Mouse (Mus musculus) splenic B cell, adult 2 months (primary cell): ENCODE measurements around the gene Nectin2.

ENCODE experiments used
- DNase-seq: peaks from one replicate; pipeline ENCODE4 v3.0.0-alpha.2; 2011; ENCODE audit warnings: low read depth, low spot score
- H3K27me3 ChIP-seq: 2 replicates; pipeline ENCODE4 v1.6.1; 2012; ENCODE audit warnings: mild to moderate bottlenecking, low read length, moderate library complexity, mixed read lengths; ENCODE audit not compliant: control insufficient read depth, poor library complexity, insufficient read depth, severe bottlenecking
- H3K36me3 ChIP-seq: 2 replicates; pipeline ENCODE4 v1.6.1; 2012; ENCODE audit warnings: mild to moderate bottlenecking, low read length, moderate library complexity, mixed read lengths; ENCODE audit not compliant: control insufficient read depth, poor library complexity, insufficient read depth, severe bottlenecking

Gene Nectin2

DNA sequence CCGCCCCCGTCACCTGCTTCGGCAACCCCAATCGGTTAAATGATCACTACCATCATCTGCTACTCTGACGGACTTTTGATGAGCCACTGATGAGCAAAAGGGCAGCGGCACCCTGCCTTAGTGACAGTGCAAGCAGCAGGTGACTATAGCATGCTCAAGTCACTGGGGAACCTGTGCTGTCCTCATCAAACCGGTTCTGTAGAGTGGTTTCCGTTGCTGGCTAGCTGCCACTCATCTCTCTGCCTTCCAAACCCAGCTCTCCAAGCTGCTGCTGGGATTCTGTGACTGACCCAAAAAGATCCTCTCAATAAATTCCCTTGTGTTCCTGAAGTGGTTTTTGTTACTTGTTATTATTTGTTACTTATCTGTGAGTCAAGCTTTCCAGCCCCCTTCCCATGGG lies 28.4 kb upstream of the Nectin2 start:
- no peaks in the 10 kb centered on the region for H3K36me3 ChIP-seq
- DNase-seq, result no peak
- H3K27me3 ChIP-seq, result no peaks in the 10 kb centered on the region

DNA sequence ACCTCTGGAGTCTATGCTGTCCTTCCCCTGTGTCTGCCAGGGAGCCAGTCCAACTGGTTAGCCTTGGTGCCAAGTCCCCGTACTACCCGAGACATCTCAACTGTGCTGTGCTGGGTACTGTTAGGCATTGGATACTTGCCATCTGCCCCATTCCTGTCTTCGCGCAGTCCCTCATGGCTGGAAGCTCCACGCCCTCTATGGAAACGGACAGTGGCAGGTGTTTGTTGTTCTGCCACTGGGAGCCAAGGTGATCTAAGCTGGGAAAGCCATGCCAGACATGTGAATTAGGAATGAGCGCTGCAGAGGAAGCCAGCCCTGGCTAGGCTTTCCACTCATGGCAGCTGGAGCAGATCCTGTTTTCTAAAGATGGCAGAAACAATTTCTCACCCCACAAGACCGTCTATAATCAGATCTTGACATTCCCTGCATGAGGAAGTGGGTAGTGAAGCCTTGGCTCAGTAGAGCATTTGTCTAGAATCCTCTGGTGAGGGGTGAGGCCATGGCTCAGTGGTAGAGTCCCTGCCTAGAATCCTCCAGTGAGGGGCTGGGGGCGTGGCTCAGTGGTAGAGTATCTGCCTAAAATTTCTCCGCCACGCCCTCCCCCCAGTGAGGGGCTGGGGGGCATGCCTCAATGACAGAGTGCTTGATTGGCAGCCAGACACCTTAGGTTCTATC lies 26.9 kb upstream of the Nectin2 start:
- Histone ChIP-seq H3K27me3 (no peaks in the 10 kb centered on the region), H3K36me3 (no peaks in the 10 kb centered on the region)
- DNase-seq, result no peak

- Histone ChIP-seq H3K36me3 (no peaks in the 10 kb centered on the region), H3K27me3 (no peaks in the 10 kb centered on the region; the same call in 1 of the 2 replicates)
- no peak for DNase-seq
These were observed 21.4 kb upstream of the Nectin2 start for GRCm38 (mm10) chr7:19771682-19772081.

DNA sequence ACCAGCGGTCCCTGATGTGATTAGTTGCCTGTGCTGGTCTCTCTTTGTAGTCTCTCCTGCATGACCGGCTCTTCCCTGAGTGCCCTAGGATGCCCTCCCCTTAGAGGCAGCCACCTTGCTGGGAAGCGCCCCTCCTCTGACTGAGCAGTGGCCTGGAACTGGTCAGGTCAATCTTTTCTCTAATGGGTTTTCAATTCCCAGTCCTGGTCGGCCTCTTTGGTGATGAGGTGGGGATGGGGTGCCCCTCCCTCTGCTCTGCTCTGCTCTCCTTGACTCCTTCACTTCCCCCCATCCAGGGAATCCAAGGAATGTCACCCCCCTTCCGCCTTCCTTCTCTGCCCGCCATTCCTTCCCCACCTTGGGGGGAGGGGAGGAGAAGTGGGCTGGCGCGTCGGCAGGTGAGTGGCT lies 20.7 kb upstream of the Nectin2 start, which contains the start of gene Bcam:
Bcam (minus strand) TSS at position 33 of the 408 bp plus-strand sequence.
- no peak for DNase-seq
- Histone ChIP-seq H3K27me3 (no peaks in the 10 kb centered on the region; the same call in 1 of the 2 replicates), H3K36me3 (no peaks in the 10 kb centered on the region)

DNA sequence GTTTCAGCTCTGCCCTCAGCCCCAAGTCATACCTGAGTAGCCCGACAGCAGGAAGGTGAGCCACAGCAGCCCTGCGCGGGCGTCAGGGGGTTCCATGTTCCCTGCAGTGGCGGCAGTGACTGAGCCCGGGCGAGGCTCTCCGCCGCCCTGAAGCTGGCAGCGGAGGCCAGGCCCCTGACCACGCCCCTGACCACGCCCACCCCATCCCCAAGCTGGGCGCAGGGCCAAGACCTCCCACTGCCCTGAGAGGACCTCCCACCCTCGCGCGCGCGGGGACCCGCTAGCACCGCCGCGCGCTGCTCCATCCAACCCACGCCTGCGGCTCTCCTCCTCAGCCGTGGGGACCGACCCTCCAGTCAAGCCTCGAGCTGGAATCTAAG lies 20.1 kb upstream of the Nectin2 start:
- H3K27me3 ChIP-seq, result no peaks in the 10 kb centered on the region; the same call in 1 of the 2 replicates
- H3K36me3 ChIP-seq, result no peaks in the 10 kb centered on the region
- DNase-seq, result peak; percentile 49

- Histone ChIP-seq H3K36me3 (no peaks in the 10 kb centered on the region), H3K27me3 (no peaks in the 10 kb centered on the region; the same call in 1 of the 2 replicates)
- no peak for DNase-seq
These were observed 19.4 kb upstream of the Nectin2 start for GRCm38 (mm10) chr7:19769434-19770374.

- no peak for DNase-seq
- no peaks in the 10 kb centered on the region; the same call in 1 of the 2 replicates for H3K27me3 ChIP-seq
- no peaks in the 10 kb centered on the region for H3K36me3 ChIP-seq
These were observed 18.7 kb upstream of the Nectin2 start for GRCm38 (mm10) chr7:19769001-19769400.

DNA sequence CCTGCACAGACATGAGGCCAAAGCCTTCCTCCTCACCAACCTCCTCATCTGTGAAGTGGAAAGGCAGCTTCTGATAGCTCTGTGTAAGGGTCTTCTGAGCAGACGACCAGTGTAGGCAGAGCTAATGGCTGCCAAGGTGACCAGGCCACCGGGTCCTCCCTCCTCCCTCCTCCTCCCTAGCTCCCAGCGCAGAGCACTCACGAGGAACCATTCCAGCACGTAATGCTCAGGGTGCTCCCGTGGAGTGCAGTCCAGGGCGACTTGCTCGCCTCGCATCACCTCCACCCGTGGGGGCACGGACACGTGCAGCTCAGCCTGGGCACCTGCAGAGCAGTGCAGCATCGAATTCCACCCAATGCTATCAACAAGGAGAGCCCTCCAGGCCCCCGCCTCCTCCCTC lies 18.0 kb upstream of the Nectin2 start:
- Histone ChIP-seq H3K27me3 (no peaks in the 10 kb centered on the region; the same call in 1 of the 2 replicates), H3K36me3 (no peaks in the 10 kb centered on the region)
- no peak for DNase-seq

- Histone ChIP-seq H3K36me3 (no peaks in the 10 kb centered on the region), H3K27me3 (no peaks in the 10 kb centered on the region; the same call in 1 of the 2 replicates)
- DNase-seq, result no peak
These were observed 14.3 kb upstream of the Nectin2 start for GRCm38 (mm10) chr7:19764581-19764980.

- H3K36me3 ChIP-seq, result no peaks in the 10 kb centered on the region
- no peak for DNase-seq
- H3K27me3 ChIP-seq, result no peaks in the 10 kb centered on the region; the same call in 1 of the 2 replicates
These were observed 13.7 kb upstream of the Nectin2 start for GRCm38 (mm10) chr7:19763829-19764477.

DNA sequence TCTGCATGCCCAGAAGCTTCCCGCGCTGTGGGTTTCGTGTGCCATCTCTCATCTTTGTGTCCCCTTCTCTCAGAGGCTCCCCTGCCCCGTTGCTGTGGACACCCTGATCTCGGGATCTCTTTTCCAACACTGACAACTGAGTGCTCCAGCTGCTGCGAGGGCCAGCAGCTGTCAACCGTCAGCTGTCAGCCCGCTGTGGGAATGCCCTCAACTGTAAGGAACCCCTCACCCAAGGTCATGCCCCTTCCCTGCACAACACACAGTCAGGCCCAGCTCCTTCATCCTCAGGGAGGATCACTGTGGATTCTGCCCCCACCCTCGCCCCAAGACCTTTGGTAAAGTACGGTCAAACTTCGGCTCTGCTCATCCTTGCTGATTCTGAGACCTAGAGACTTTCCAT lies 12.0 kb upstream of the Nectin2 start:
- Histone ChIP-seq H3K27me3 (no peaks in the 10 kb centered on the region; the same call in 1 of the 2 replicates), H3K36me3 (no peaks in the 10 kb centered on the region)
- DNase-seq, result no peak

GRCm38 (mm10) chr7:19760021-19760420 lies 9.7 kb upstream of the Nectin2 start:
- Histone ChIP-seq H3K36me3 (no peaks in the 10 kb centered on the region), H3K27me3 (no peaks in the 10 kb centered on the region; the same call in 1 of the 2 replicates)
- DNase-seq, result no peak

DNA sequence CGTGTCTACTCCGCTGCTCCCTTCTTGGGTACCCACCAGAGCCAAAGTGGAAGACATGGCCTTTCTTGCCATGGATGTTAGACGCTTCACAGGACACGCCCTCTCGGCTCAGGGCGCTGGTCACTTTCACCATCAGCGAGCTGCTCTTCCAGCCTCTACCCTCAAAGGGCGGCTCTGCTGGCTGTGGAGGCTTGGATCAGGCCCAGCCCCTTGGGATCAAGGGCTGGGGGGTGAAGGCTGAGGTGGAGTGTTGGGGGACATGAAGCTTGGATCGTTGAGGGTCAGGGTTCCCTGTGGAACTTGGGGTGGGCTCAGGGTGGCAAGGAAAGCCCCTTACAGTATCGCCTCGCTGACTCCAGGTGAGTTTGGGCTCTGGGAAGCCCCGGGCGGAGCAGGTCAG lies 8.3 kb upstream of the Nectin2 start:
- Histone ChIP-seq H3K27me3 (peaks cover 2% of the 10 kb centered on the region; the same call in 1 of the 2 replicates), H3K36me3 (no peaks in the 10 kb centered on the region)
- DNase-seq, result no peak

GRCm38 (mm10) chr7:19755851-19756786 lies 5.8 kb upstream of the Nectin2 start:
- no peak for DNase-seq
- peaks cover 2% of the 10 kb centered on the region; the same call in 1 of the 2 replicates for H3K27me3 ChIP-seq
- no peaks in the 10 kb centered on the region for H3K36me3 ChIP-seq
